Mouse (Mus musculus) left cerebral cortex, adult 9 months (tissue): ENCODE data around the gene Smyd1.

Experiments
- DNase-seq, 2 experiments: peaks; one replicate each; pipeline ENCODE4 v3.0.0; 2022; ENCODE audit warnings: low spot score in 2 of 2

Smyd1 gene

DNA sequence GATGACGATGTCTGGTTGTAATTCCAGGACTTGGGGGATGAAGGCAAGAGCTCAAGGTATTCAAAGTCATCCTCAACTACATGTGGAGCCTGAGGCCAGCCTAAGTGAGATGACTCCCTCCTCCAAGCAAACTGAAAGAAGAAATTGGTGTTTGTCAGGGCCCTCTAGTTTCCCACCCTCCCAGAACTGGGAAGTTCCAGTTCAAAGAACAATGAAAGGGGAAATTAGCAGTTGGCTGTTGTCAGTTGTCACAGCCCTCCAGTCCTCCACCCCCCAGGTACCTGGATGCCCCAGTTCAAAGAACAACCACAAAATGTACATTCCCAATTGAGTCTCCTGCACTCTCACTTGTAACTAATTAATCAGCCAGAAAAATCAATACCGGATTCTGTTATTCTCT, 113.3 kb downstream of the Smyd1 start:
- no peak for DNase-seq

- no peak for DNase-seq
Observed at GRCm38 (mm10) chr6:71204166-71204565, 117.9 kb downstream of the Smyd1 start.

DNA sequence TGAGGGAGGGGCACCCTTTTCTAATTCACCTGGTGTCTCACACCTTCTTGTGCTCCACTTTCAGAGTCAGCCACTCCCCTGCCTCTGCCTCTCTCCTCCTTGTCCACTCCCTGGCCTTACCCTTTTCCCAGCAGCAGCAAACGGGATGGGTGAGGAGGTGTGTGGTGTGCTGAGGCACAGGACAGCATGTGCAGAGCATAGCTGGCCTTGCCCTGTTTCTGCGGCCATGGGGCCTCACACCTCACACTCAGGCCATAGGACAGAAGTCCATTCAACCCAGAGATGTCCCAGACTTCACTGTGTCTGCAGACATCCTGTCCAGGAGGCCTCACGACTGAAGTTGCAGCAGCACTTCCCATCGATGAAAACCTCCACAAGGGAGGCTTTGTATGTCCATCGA, 118.4 kb downstream of the Smyd1 start:
- no peak for DNase-seq

DNA sequence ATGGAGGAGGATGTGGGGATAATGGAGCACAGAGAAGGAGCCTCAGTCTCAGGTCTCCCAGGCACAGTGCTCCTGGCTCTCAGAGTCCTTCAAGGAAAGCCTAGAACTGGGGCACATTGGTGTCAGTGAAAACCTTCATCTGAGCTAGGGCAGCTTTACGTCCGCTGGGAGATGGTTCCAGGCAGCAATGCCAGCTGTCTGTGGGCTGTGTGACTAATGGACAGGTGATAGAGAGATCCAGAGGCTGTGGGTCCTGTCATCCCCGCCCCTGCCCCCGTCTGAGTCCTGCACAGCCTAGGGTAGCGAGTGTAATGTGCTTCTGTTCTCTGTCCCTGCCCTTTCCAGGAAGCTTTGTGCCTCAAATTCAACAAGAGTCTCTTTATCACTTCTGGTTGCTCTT, 120.1 kb downstream of the Smyd1 start:
- no peak for DNase-seq

DNA sequence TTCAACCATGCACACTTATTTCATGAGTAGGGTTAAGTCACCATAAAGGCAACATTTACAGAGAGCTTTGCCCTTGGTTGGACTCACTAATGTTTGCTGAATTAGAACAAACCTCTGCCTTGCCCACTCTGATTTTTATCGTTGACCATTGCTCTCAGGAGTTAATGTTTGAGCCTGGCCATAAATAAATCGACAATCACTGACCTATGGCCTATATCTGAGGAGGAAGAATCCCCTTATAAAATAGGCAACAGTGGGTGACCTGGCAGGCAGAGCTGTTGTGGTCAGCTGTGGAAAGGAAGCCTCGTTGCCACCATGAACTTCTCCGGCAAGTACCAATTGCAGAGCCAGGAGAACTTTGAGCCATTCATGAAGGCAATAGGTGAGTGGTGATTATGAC, 122.4 kb downstream of the Smyd1 start, which contains the start of gene Fabp1:
Gene Fabp1, plus strand, starts transcription at position 216 of the 400 bp plus-strand sequence.
- DNase-seq = no peak

DNA sequence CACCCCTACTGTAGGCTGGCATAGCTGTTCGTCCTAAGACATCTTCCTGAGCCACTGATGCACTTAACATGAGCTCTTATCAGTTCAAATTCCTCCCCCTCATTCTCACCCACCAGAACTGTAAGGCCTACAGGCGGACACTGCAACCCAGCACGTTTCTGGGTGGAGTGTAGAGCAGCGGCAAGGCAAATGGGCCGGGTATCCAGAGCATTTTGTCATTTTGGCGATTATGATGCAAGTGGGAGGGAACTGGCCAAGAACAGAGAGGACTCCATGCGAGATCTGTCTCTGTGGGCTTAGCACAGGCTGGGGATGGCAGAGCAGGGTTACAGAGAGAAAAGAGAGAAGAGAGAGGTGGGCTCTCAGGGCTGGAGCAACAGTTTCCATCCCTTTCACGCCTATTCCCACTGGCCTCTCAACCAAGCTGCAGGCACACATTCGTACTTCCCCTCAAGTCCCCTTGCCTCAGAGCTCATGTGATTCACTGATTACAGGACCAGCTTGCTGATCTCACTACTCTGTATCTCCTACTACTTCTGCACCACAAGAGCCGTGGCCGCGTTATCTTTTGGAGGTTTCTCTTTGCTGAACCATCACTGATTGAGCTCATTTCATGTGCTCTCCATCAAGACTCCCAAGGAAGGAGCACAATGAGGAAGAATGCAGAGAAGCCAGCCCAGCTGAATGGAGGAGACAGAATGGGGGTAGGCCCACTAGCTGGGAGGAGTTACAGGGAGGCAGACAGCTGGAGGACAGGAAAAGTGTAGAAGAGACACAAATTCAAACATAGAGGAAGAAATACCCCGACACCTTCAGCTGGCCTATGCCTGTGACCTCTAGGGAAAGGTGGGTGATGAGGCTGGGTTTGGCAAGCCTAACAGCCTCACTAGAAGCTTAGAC, 124.1 kb downstream of the Smyd1 start:
- no peak for DNase-seq

DNA sequence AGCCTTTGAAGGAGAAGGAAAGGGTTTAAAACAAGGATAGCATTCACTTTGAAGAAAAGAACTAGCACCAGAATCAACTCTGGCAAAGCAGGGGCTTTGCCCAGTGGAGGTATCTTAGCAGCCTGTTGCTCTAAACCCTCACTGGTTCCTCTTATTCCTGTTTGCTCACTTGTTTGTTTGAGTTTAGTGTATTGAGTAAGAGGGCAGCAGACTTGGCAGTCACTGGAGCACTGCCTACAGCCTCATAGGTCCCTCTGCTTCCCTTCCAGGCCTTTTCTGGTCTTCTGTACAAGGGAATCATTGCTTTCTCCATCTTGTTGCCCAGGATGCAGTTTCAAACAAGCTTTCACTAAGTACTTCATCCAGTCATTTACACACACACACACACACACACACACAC, 125.9 kb downstream of the Smyd1 start:
- DNase-seq = no peak

DNA sequence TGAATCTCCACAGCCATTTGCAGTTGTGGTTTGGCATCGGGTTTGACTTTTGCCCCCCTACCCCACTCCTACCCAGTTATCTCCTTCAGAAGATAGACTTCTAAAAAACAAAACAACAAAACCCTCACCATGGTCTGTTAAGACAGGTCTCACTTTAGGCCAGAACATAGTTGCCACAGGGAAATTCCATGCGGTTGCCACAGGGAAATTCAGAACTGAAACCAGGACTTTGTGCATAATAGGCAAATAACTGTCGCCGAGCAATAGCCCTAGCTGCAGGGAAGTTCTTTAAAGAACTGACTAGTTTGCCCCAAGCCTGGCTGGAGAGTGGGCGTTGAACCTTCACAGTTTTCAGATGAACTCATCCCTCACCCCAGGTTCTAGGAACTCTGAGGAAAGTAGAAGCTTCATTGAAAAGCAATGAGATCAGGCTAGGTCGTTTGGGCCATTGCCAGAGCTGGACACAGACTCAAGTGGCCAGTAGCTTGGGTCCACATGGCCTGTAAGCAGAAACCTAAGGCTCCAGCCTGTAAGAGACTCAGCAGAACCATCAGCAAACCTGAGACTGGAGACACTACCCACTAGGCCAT, 128.8 kb downstream of the Smyd1 start:
- no peak for DNase-seq

DNA sequence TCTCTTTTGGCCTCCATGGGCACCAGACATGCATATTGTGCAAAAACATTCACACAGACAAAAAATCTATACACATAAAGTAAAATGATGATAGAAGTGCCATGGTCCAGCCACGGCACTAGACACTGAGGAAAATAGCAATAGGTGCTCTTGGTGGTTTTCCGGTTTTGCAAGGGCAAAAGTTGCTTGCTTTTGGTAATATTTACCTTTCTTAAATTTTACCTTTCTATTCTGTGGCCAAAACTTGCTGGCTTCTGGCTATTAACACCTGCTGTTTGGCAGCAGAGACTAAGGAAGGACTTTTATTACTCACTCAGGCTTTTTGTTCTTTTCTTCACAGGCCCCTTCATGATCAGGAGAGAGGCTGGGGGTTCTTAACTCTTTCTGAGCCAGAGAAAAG, 131.5 kb downstream of the Smyd1 start:
- DNase-seq = no peak

DNA sequence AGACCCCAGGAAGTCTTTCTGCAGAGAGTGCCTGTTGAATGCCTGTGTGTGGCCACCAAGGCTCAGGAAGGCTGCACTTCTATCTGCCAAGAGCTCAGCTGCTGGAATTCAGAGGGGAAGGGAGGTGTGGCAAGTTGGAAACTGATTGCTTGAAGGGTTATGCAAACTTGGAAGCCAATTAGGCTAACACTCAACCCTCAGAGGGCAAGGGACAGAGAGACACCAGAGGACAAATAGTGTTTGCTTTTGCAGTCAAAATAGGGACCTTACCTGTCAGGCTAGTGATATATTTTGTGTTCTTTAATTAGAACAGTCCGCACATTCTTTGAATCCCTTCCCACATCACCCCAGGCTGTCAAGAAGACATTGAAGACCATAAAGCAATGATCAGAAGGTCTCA, 132.5 kb downstream of the Smyd1 start:
- DNase-seq = no peak

DNA sequence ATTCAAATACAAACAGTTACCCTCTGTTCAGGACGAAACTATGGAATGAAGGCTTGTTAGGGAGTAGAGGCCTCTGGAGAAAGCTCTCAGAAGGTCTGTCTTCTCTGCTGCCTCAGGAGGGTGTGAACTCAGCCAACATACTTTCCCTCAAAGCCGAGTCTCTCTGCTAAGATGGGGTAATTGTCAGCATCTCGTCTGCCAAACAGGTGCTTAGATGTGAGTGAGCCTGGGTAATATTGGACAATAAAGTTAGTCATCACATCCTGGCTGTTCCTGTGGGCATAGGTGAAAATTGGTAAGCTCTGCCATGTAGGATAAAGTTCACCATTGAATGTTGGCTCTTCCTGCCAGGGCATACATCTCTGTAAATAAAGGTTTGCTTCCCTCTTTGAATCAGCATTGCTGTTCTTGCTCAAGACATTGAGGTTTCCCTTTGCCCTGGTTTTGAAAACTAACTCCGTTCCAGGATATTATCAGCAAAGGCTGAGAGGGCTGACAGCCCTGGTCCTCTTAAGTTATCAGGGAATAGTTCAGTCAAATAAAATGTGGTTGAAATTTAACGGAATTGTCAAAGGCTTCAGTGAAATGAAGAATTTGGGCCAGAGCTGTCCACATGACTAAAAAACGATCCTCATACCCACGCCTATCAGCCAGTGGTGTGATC, 137.0 kb downstream of the Smyd1 start:
- no peak for DNase-seq

DNA sequence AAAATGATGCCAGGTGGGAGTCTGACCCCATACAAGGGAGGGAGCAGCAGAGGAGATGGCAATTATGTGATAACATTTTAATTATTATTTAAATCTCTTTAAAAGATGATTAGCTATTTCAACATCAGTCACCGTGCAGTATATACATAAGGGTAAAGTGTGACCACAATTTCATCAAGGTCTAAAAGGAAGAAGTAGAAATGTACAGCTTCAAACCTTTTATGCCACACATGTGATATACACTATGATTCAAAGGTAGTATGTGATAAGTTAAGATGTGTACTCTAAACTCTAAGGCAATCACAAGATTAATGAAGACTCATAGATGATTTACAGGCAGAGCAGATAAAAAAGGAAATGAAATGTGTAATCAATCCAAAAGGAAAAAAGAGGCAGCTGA, 141.4 kb downstream of the Smyd1 start:
- no peak for DNase-seq

- DNase-seq = no peak
Observed at GRCm38 (mm10) chr6:71172812-71173580, 149.0 kb downstream of the Smyd1 start.

GRCm38 (mm10) chr6:71166551-71167169, 155.4 kb downstream of the Smyd1 start:
- DNase-seq = no peak

DNA sequence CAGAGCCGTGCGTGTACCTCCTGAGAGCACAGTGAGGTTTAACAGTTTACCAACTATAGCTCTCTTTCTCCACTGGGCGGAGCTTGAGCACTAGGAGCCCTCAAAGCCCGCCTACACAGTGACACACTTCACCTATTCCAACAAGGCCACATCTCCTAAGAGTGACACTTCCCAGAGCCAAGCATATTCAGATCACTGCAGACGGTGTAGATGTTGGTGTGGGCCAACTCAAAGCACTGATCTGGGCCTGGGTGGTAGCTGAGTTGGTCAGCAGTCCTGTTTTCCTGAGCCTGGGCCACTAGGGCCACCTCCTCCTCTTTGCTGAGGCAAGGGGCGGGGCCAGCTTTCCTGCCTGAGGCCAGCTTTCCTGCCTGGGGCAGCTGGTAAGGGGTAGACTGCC, 157.6 kb downstream of the Smyd1 start:
- DNase-seq = no peak
